Mouse (Mus musculus) intestine, embryonic 16.5 days (tissue): Measurements from ENCODE around the gene Igf2. TPM values are rescaled to one million over a fixed set of nuclear protein-coding genes. Genes with fewer than 3 reads are reported as not detected.
A peak's percentile ranks its signal among the peaks of the same experiment; 100 is the strongest.

Experiments used
- ATAC-seq: fragments of 200-750 bp; cut with Nextera tagmentation; 2 replicates; pipeline ENCODE4 v1.8.0; 2017; ENCODE audit warnings: moderate TSS enrichment, moderate library complexity
- H3K27ac ChIP-seq: fragments of 300-500 bp; sonication (generic); 2 replicates; pipeline ENCODE4 v1.5.1; 2014; ENCODE audit warnings: mild to moderate bottlenecking, low read length
- H3K27me3 ChIP-seq: fragments of 300-500 bp; sonication (generic); replicated peaks from 2 replicates; pipeline ENCODE4 v1.6.1; 2014; ENCODE audit warnings: low read length, control low read depth, mixed read lengths; ENCODE audit not compliant: control insufficient read depth, insufficient read depth
- H3K36me3 ChIP-seq: fragments of 300-500 bp; sonication (generic); 2 replicates; pipeline ENCODE4 v1.6.1; 2014; ENCODE audit warnings: low read length, control low read depth; ENCODE audit not compliant: control insufficient read depth, insufficient read depth
- H3K4me1 ChIP-seq: fragments of 300-500 bp; sonication (generic); 2 replicates; pipeline ENCODE4 v1.6.1; 2014; ENCODE audit warnings: low read length, control low read depth, mixed read lengths; ENCODE audit not compliant: control insufficient read depth, insufficient read depth
- H3K4me2 ChIP-seq: fragments of 300-500 bp; sonication (generic); 2 replicates; pipeline ENCODE4 v1.6.1; 2014; ENCODE audit warnings: low read depth, low read length, control low read depth
- H3K4me3 ChIP-seq: fragments of 300-500 bp; sonication (generic); 2 replicates; pipeline ENCODE4 v1.5.1; 2014; ENCODE audit warnings: mild to moderate bottlenecking, low read length
- H3K9ac ChIP-seq: fragments of 300-500 bp; sonication (generic); 2 replicates; pipeline ENCODE4 v1.6.1; 2014; ENCODE audit warnings: low read depth, low read length
- H3K9me3 ChIP-seq: fragments of 300-500 bp; sonication (generic); 2 replicates; pipeline ENCODE4 v1.6.1; 2016; ENCODE audit warnings: low read length, control low read depth; ENCODE audit not compliant: control insufficient read depth
- WGBS: fragments of 180-500 bp; shearing (Covaris S2); extraction: QIAGEN DNeasy Blood & Tissue Kit; methylation state at CpG from one replicate; pipeline ENCODE4 v1.1.7; 2014; 5-methylcytosine and 5-hydroxymethylcytosine counted together
- polyA plus RNA-seq: library from polyadenylated mRNA; unstranded; fragments of >200 nt; fragmentation: Nextera tagmentation; extraction: Ambion mirVana; gene quantifications from 2 replicates; pipeline ENCODE4 v1.2.1, GENCODE M21; 2015

Igf2 gene
- polyA plus RNA-seq, 1 experiment from 2014 or later = 778 TPM

- H3K4me3 ChIP-seq = peak overlapping the region; percentile 52; the same call in 1 of the 2 replicates
- 20% methylated on average over 18 of the region's 18 CpGs for WGBS
- H3K27me3 ChIP-seq = peaks cover 35% of the 10 kb centered on the region; the same call in 1 of the 2 replicates
- H3K9me3 ChIP-seq = no peaks in the 10 kb centered on the region
- 0 out of 2 replicates have a peak, but pooled peaks cover 3% of the 10 kb centered on the region for H3K4me1 ChIP-seq
- no peak overlapping the region for H3K4me2 ChIP-seq
- H3K27ac ChIP-seq = peak overlapping the region; percentile 63; the same call in 1 of the 2 replicates
- no peaks in the 10 kb centered on the region; the same call in 1 of the 2 replicates for H3K36me3 ChIP-seq
- H3K9ac ChIP-seq = peak overlapping the region; percentile 63; the same call in 1 of the 2 replicates
- ATAC-seq = no peak
These were observed 12.9 kb downstream of the Igf2 start for GRCm38 (mm10) chr7:142653726-142654125.

DNA sequence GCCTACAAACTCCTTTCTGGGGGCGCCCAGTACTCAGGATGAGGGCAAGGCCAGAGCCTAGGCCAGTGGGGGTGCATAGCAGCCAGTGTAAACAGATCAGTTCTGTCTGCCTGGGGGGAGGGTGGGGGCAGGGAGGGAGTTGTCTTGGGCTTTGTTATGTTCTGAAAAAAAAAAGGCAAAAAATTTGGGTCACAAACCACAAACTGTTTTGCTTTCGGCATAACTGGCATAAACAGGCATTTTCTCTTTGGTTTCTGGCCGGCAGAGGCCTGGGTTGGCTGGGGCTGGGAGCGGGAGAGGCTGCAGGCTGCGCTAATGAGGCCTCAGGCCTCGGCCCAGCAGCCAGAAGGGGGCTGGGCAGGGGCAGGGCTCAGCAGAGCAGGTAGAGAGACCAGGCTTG is 19.9 kb downstream of the Igf2 start:
- no peak for ATAC-seq
- WGBS = 41% methylated on average over 6 of the region's 6 CpGs
- H3K27ac ChIP-seq = no peak overlapping the region

GRCm38 (mm10) chr7:142645045-142645444 is 21.6 kb downstream of the Igf2 start:
- Histone ChIP-seq H3K4me1 (peaks cover 5% of the 10 kb centered on the region; the same call in 1 of the 2 replicates), H3K27ac (no peak overlapping the region), H3K36me3 (no peaks in the 10 kb centered on the region), H3K9me3 (no peaks in the 10 kb centered on the region), H3K4me3 (no peak overlapping the region), H3K4me2 (no peak overlapping the region), H3K9ac (no peak overlapping the region), H3K27me3 (no peaks in the 10 kb centered on the region)
- 33% methylated on average over 5 of the region's 5 CpGs for WGBS
- no peak for ATAC-seq

More for the DNA sequence above, 19.9 kb downstream of the Igf2 start:
- Histone ChIP-seq H3K27me3 (no peaks in the 10 kb centered on the region; the same call in 1 of the 2 replicates), H3K9me3 (no peaks in the 10 kb centered on the region), H3K4me2 (no peak overlapping the region), H3K9ac (no peak overlapping the region), H3K36me3 (no peaks in the 10 kb centered on the region; the same call in 1 of the 2 replicates), H3K4me3 (no peak overlapping the region), H3K4me1 (peaks cover 5% of the 10 kb centered on the region; the same call in 1 of the 2 replicates)

DNA sequence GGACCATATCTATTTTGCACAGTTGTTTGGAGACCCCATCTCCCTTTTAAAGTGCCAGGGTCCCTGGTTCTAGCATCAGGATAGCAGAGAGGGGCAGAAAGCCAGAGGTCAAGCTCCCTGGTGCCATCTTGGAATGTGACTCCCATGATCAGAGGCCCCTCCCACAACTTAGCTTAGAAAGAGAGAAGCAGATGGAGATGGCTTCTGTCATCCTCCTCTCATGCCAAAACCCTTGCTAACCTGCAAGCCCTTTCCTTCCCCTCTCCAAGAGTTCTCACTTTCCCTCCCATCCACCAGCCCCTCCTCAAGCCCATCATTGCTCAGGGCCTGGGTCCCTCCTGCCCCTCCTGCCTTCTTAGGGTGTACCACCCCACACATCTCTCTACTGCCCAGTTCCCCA is 30.4 kb downstream of the Igf2 start:
- no peak for ATAC-seq
- no peaks in the 10 kb centered on the region for H3K27me3 ChIP-seq
- no peak overlapping the region for H3K9ac ChIP-seq
- H3K27ac ChIP-seq = no peak overlapping the region
- H3K36me3 ChIP-seq = no peaks in the 10 kb centered on the region
- no peak overlapping the region for H3K4me2 ChIP-seq
- no peaks in the 10 kb centered on the region for H3K9me3 ChIP-seq
- no peaks in the 10 kb centered on the region for H3K4me1 ChIP-seq
- no peak overlapping the region for H3K4me3 ChIP-seq

GRCm38 (mm10) chr7:142630691-142631090 is 35.9 kb downstream of the Igf2 start:
- no peaks in the 10 kb centered on the region for H3K9me3 ChIP-seq
- no peaks in the 10 kb centered on the region for H3K27me3 ChIP-seq
- no peak overlapping the region for H3K4me3 ChIP-seq
- H3K9ac ChIP-seq = no peak overlapping the region
- no peak for ATAC-seq
- H3K4me1 ChIP-seq = no peaks in the 10 kb centered on the region
- no peaks in the 10 kb centered on the region for H3K36me3 ChIP-seq
- 79% methylated on average over 10 of the region's 10 CpGs for WGBS
- no peak overlapping the region for H3K4me2 ChIP-seq
- H3K27ac ChIP-seq = no peak overlapping the region

GRCm38 (mm10) chr7:142629806-142630205 is 36.8 kb downstream of the Igf2 start:
- no peaks in the 10 kb centered on the region for H3K9me3 ChIP-seq
- ATAC-seq = no peak
- no peaks in the 10 kb centered on the region for H3K27me3 ChIP-seq
- no peak overlapping the region for H3K9ac ChIP-seq
- no peak overlapping the region for H3K4me2 ChIP-seq
- no peaks in the 10 kb centered on the region for H3K4me1 ChIP-seq
- 82% methylated on average over 6 of the region's 6 CpGs for WGBS
- H3K27ac ChIP-seq = no peak overlapping the region
- H3K4me3 ChIP-seq = no peak overlapping the region
- H3K36me3 ChIP-seq = no peaks in the 10 kb centered on the region

- H3K9me3 ChIP-seq = no peaks in the 10 kb centered on the region
- H3K27ac ChIP-seq = no peak overlapping the region
- WGBS = 71% methylated on average over 4 of the region's 4 CpGs
- ATAC-seq = no peak
- no peaks in the 10 kb centered on the region for H3K36me3 ChIP-seq
- no peak overlapping the region for H3K9ac ChIP-seq
- H3K27me3 ChIP-seq = no peaks in the 10 kb centered on the region
- no peak overlapping the region for H3K4me2 ChIP-seq
- no peaks in the 10 kb centered on the region for H3K4me1 ChIP-seq
- H3K4me3 ChIP-seq = no peak overlapping the region
These were observed 44.4 kb downstream of the Igf2 start for GRCm38 (mm10) chr7:142622180-142622579.

DNA sequence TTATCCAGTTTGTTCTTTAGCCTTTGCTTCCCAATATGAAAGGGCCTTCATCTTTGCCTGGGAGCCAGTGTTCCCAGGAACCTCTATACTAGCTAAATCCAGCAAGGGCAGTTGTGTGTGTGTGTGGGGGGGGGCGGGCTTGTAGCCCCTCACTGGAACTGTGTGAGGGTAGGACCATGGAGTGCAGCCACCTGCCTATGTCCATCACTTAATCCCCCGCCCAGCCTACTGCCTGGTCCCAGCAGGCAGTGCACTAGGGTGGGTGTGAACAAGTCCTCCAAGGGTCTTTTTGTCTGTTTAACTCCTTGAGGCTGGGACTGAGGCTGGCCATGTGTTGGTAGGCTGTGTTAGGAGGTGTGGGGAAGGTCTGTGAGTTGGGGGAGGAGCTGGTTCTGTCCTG is 53.5 kb downstream of the Igf2 start:
- WGBS = 60% methylated on average over 2 of the region's 2 CpGs
- Histone ChIP-seq H3K4me3 (no peak overlapping the region), H3K36me3 (no peaks in the 10 kb centered on the region), H3K9ac (no peak overlapping the region), H3K9me3 (no peaks in the 10 kb centered on the region), H3K4me1 (peaks cover 18% of the 10 kb centered on the region; the same call in 1 of the 2 replicates), H3K27me3 (no peaks in the 10 kb centered on the region), H3K27ac (no peak overlapping the region), H3K4me2 (no peak overlapping the region)
- ATAC-seq = no peak

GRCm38 (mm10) chr7:142610627-142611406 is 55.8 kb downstream of the Igf2 start:
- 4% methylated on average over 12 of the region's 12 CpGs for WGBS
- Histone ChIP-seq H3K27me3 (no peaks in the 10 kb centered on the region), H3K9ac (peak overlapping the region; percentile 22), H3K36me3 (no peaks in the 10 kb centered on the region), H3K9me3 (no peaks in the 10 kb centered on the region), H3K27ac (peak overlapping the region; percentile 20), H3K4me1 (peaks cover 20% of the 10 kb centered on the region; the same call in 1 of the 2 replicates), H3K4me2 (peak overlapping the region; percentile 25; the same call in 1 of the 2 replicates), H3K4me3 (0 out of 2 replicates have a peak overlapping the region, but pooled peaks have one; percentile 2)
- ATAC-seq = peak; percentile 99
